Mouse (Mus musculus): ENCODE measurements around the gene Tfdp2. TPM values are rescaled to one million over a fixed set of nuclear protein-coding genes. Genes with fewer than 3 reads are reported as not detected.
A peak's percentile ranks its signal among the peaks of the same experiment; 100 is the strongest.
"Not testable (repeated sequence)": the region's sequence is repeated elsewhere in the genome, so short reads cannot be mapped to it uniquely, and the experiment has no call there.

The Tfdp2 gene
- total RNA-seq, 2 experiments from 2014 or later: 860 to 1,841 TPM

DNA sequence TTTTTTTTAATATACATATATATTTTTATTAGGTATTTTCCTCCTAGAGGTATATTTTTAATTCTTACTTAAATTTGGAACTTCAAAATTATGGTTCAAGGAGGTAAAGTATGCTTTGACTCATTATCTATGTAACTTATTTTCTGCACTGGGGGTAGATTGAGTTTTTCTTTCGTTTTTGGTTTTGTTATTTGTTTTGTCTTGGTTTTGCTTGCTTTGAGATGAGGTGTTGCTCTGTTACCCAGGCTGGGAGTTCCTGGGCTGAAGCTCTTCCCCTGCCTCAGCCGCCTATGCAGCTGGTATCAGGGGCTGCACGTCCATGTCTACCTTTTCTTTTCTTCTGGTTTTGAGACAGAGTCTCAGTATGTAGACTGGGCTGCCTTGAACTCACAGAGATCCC is 86.0 kb downstream of the Tfdp2 start:
- ATAC-seq (replicated peaks; ENCODE audit: low FRiP score, poor library complexity, severe bottlenecking): no peak

DNA sequence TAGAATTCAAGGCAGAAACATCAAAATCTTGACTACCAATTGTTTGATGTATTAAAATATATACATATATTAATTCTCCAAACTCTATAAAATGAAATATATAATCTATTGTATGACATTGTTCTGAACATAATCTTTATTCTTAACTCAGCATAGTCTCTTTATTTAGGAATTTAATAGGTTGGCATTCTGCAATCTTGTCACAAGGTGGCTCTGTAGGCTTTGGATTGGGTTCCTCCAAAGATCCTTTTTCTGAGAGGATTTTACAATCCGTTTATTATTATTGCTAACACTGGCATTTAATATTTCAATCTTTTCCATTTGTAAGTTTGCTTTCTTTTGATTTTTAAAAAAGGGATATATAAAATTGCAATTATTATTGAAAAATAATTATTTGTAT is 88.8 kb downstream of the Tfdp2 start:
- ATAC-seq (replicated peaks; ENCODE audit: low FRiP score, poor library complexity, severe bottlenecking): no peak

DNA sequence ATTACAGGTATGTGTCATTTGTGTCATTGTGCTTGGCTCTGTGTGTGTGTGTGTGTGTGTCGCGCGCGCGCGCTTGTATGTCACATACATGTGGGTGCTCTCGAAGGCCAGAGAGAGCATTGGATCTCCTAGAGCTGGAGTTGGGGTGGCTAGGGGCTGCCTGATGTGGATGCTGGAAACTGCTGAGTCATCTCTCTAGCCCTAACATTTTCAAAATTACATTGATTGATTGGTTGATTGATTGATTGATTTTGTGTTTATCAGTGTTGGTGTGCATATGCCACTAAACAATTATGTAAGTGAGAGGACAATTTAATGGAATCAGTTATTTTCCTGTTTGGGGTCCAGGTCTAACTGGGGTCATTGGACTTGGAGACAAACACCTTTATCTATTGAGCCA is 96.1 kb downstream of the Tfdp2 start:
- ATAC-seq (replicated peaks; ENCODE audit: low FRiP score, poor library complexity, severe bottlenecking): no peak

GRCm38 (mm10) chr9:96299324-96300008 is 103.4 kb downstream of the Tfdp2 start:
- no peak for ATAC-seq (replicated peaks; ENCODE audit: low FRiP score, poor library complexity, severe bottlenecking)

- ATAC-seq (replicated peaks; ENCODE audit: low FRiP score, poor library complexity, severe bottlenecking): no peak
Measured at GRCm38 (mm10) chr9:96308816-96309215, 112.7 kb downstream of the Tfdp2 start.

GRCm38 (mm10) chr9:96312074-96312473 is 116.0 kb downstream of the Tfdp2 start:
- no peak for ATAC-seq (replicated peaks; ENCODE audit: low FRiP score, poor library complexity, severe bottlenecking)

GRCm38 (mm10) chr9:96319333-96319732 is 123.3 kb downstream of the Tfdp2 start:
- no peak for ATAC-seq (replicated peaks; ENCODE audit: low FRiP score, poor library complexity, severe bottlenecking)

GRCm38 (mm10) chr9:96320551-96320980 is 124.5 kb downstream of the Tfdp2 start:
- ATAC-seq (replicated peaks; ENCODE audit: low FRiP score, poor library complexity, severe bottlenecking): no peak

- 0 out of 2 replicates have a peak, but pooled peaks have one; percentile 7 for ATAC-seq (replicated peaks; ENCODE audit: low FRiP score, poor library complexity, severe bottlenecking)
Measured at GRCm38 (mm10) chr9:96322411-96323152, 126.5 kb downstream of the Tfdp2 start.

- ATAC-seq (replicated peaks; ENCODE audit: low FRiP score, poor library complexity, severe bottlenecking): peak; percentile 26; the same call in 1 of the 2 replicates
Measured at GRCm38 (mm10) chr9:96324502-96324901, 128.4 kb downstream of the Tfdp2 start.

- ATAC-seq (replicated peaks; ENCODE audit: low FRiP score, poor library complexity, severe bottlenecking): no peak
Measured at GRCm38 (mm10) chr9:96326496-96326923, 130.4 kb downstream of the Tfdp2 start.

DNA sequence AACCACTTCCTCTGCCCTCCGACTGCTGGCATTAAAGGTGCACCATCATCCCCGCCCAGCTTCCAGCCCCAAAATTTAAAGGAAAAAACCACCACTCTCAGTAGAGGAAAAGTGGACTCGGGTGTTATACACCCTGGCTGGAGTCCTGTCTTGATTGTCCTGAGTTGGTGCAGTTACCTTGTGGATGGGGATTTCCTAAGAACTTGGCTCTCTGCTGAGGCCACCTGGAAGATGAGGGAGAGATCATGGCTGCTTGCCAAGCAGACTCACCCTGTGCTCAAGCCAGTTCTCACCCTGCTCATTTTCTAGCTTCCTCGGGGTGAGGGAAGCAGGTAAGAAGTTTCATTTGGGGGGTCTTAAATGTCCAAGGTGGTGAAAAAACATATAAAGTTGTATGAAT is 132.2 kb downstream of the Tfdp2 start:
- no peak for ATAC-seq (replicated peaks; ENCODE audit: low FRiP score, poor library complexity, severe bottlenecking)

DNA sequence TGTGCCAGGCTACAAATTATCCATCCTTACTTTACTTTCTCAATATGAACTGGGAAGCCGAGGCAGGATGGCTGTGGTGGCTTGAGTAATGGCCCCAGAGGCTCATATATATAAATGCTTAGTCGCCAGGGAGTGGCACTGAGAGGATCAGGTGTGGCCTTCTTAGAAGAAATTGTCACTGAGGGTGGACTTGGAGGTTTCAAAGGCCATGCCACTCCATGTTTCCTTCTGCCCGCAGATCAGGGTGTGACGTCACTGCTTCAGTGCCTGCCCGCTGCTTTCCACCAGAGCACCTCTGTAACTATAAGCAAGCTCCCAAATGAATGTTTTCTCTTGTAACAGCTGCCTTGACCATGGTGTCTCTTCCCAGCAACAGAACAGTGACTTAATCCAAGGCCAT is 135.1 kb downstream of the Tfdp2 start:
- ATAC-seq (replicated peaks; ENCODE audit: low FRiP score, poor library complexity, severe bottlenecking): no peak

- no peak for ATAC-seq (replicated peaks; ENCODE audit: low FRiP score, poor library complexity, severe bottlenecking)
Measured at GRCm38 (mm10) chr9:96345750-96346149, 149.7 kb downstream of the Tfdp2 start.

- ATAC-seq (replicated peaks; ENCODE audit: low FRiP score, poor library complexity, severe bottlenecking): no peak
Measured at GRCm38 (mm10) chr9:96348885-96349284, 152.8 kb downstream of the Tfdp2 start.

DNA sequence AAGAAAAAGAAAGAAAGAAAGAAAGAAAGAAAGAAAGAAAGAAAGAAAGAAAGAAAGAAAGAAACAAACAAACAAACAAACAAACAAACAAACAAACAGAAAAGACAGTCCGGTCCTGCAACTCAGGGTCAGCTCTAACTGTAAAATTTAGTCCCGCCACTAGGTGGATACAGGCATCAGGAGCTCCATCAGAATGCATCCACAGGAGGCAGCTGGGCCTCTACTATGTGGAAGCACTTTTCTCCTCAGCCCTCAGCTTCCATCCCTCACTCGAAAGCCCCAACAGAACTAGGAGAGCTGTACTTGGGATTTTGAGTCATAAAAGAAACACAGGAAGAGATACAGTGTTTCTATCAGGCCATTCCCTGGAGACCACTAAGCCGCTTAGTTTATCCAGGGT is 153.9 kb downstream of the Tfdp2 start:
- ATAC-seq (replicated peaks; ENCODE audit: low FRiP score, poor library complexity, severe bottlenecking): peak; percentile 80

- ATAC-seq (replicated peaks; ENCODE audit: low FRiP score, poor library complexity, severe bottlenecking): no peak
Measured at GRCm38 (mm10) chr9:96350476-96350875, 154.4 kb downstream of the Tfdp2 start.

GRCm38 (mm10) chr9:96351771-96352170 is 155.7 kb downstream of the Tfdp2 start:
- ATAC-seq (replicated peaks; ENCODE audit: low FRiP score, poor library complexity, severe bottlenecking): not testable (repeated sequence)

DNA sequence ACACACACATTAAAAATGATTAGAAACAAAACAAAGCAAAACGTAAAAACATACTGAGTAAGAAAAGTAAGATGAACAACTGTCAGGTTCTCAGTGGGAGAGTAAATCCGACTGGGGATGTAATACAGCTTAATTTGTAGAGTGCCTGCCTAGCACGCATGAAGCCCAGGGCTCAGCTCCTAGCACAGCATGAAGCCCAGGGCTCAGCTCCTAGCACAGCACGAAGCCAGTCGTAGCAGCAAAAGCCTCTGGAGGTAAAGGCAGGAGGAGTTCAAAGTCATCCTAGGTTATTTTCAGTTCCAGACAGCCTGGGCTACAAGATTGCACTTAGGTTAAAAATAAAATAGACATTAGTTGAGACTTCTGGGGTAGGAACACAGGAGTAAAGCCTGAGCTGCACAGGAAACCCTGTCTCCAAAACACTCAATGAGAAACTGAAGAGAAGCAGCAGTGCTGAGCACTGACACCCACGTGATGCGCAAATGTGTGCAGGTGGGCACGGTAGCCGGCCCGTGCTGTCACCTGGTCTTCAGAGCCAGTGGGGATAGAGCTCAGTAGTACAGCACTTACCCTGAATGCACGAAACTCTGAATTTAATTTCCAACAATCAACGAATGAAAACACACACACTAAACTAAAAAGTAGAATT is 157.2 kb downstream of the Tfdp2 start:
- peak; percentile 17; the same call in 1 of the 2 replicates for ATAC-seq (replicated peaks; ENCODE audit: low FRiP score, poor library complexity, severe bottlenecking)

GRCm38 (mm10) chr9:96353799-96354198 is 157.7 kb downstream of the Tfdp2 start:
- peak; percentile 95 for ATAC-seq (replicated peaks; ENCODE audit: low FRiP score, poor library complexity, severe bottlenecking)

- no peak for ATAC-seq (replicated peaks; ENCODE audit: low FRiP score, poor library complexity, severe bottlenecking)
Measured at GRCm38 (mm10) chr9:96360056-96360455, 164.0 kb downstream of the Tfdp2 start.

Measured in erythroblast, adult 5-6 weeks (primary cell).